Mouse (Mus musculus) liver, adult (tissue): ENCODE results near the gene Wdr18.
A peak's percentile ranks its signal among the peaks of the same experiment; 100 is the strongest.

ENCODE experiments used
- GATA4 ChIP-seq: IDR thresholded peaks from 2 replicates; pipeline ENCODE4 v1.6.1; 2014; ENCODE audit warnings: mild to moderate bottlenecking, low read length; ENCODE audit not compliant: insufficient replicate concordance

Wdr18 gene

GRCm38 (mm10) chr10:79921572-79921971 lies 38.4 kb upstream of the Wdr18 start:
- no peak for TF ChIP-seq GATA4

GRCm38 (mm10) chr10:79924998-79925784 lies 34.8 kb upstream of the Wdr18 start:
- no peak; the same call in 1 of the 2 replicates for TF ChIP-seq GATA4

- no peak for TF ChIP-seq GATA4
Observed at GRCm38 (mm10) chr10:79925785-79926490, 34.0 kb upstream of the Wdr18 start.

- TF ChIP-seq GATA4, result peak; percentile 51; the same call in 1 of the 2 replicates
Observed at GRCm38 (mm10) chr10:79926491-79927323, 33.2 kb upstream of the Wdr18 start, which contains the start of gene Arid3a. Gene Arid3a (plus strand): TSS chr10:79927043.

GRCm38 (mm10) chr10:79927324-79928029 lies 32.5 kb upstream of the Wdr18 start:
- TF ChIP-seq GATA4, result no peak

- no peak for TF ChIP-seq GATA4
Observed at GRCm38 (mm10) chr10:79928030-79928694, 31.8 kb upstream of the Wdr18 start.

- TF ChIP-seq GATA4, result no peak
Observed at GRCm38 (mm10) chr10:79928907-79929701, 30.8 kb upstream of the Wdr18 start.

- TF ChIP-seq GATA4, result no peak
Observed at GRCm38 (mm10) chr10:79929967-79930825, 29.8 kb upstream of the Wdr18 start.

- TF ChIP-seq GATA4, result no peak
Observed at GRCm38 (mm10) chr10:79930826-79931186, 29.1 kb upstream of the Wdr18 start.

- no peak for TF ChIP-seq GATA4
Observed at GRCm38 (mm10) chr10:79931797-79932196, 28.2 kb upstream of the Wdr18 start.

GRCm38 (mm10) chr10:79932736-79933135 lies 27.2 kb upstream of the Wdr18 start:
- no peak for TF ChIP-seq GATA4

- no peak for TF ChIP-seq GATA4
Observed at GRCm38 (mm10) chr10:79933145-79933679, 26.7 kb upstream of the Wdr18 start.
